Mouse (Mus musculus) embryo, embryonic 9.5 days (tissue): ENCODE measurements at regions not wholly inside any gene's neighbourhood (a gene's known extent, or its start where the extent isn't known, plus 50 kb on each side); places are given as distances from the start of the nearest gene placed in this dataset.

ENCODE experiments used
- DNase-seq: peaks from one replicate; pipeline ENCODE4 v3.0.0-alpha.2; 2017; ENCODE audit errors: extremely low spot score

DNA sequence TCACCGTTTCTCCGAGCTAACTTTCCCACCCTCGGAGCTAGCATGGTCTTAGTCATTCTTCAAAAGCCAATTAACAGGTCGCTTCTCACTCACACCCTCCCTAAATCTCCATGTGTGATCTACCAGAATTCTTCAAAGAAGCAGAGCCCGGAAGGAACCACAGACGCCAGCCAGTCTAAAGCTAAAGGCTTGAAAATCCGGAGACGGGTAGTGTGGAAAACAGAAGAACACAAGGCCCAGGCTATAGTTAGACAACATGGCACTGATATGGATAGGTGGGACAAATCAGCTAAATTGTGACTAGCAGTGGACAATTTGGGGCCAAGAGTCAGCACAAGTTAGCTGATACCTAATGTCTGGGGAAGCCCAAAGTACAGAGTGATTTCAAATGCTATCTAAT, 387.0 kb upstream of the Trpc7 start:
- DNase-seq, result no peak

GRCm38 (mm10) chr13:57281941-57282710, 386.3 kb upstream of the Trpc7 start:
- DNase-seq, result no peak

DNA sequence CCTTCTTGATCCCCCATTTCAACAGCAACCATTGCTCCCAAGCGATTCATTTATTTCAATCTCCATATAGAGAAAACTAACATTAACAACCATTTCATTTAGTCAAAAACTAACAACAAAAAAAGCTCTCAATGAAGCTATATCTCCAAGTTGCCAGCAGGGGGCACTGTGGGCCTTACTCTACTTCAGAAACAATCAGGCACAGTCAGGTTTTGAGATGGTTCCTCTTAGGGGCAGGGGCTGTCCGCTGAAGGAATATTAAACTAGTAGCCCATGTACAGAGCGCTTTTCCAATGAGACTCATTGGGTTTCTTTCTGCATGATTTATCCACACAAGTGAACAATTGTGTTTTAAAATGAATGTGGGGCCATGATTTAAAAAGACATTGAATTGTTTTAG, 385.7 kb upstream of the Trpc7 start:
- peak; percentile 52 for DNase-seq

DNA sequence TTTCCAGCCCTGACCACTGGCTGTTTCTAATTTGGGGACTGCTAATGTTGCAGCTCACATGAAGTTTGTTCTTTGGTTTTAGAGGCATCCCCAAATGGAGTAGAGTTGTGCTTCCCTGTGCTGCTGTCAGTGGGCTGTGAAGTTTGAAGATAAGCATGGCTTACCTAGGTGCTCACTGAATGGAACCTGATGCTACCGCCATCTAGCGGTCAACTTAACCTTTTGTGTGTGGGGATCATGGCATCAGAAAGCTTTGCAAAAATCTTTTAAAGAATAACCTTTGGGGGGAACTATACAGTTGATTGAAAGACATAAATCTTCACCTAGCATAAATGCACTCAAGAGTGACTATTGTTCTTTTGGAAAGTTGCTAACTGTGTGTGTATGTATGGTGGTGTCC, 382.8 kb upstream of the Trpc7 start:
- DNase-seq, result no peak

DNA sequence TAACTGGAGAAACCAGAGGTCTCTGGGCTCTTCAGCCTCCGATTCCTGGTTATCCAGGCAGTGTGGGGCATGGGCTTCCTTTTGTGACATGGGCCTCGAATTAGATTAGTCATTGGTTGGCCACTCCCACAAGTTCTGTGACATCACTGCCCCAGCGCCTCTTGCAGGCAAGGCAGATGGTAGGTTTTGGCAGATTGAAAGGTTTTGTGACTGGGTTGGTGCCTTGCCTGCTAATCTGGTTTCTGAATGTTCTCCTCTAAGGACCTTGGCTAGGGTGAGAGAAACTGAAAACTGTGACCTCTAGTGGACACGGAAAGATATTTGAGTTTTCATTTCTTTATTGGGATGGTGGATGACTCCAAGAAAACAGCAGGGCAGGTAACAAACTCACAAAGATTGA, 381.3 kb upstream of the Trpc7 start:
- no peak for DNase-seq

GRCm38 (mm10) chr13:57275871-57276270, 380.1 kb upstream of the Trpc7 start:
- no peak for DNase-seq

- no peak for DNase-seq
Observed at GRCm38 (mm10) chr13:57273593-57273992, 377.8 kb upstream of the Trpc7 start.

GRCm38 (mm10) chr13:57269614-57270013, 373.8 kb upstream of the Trpc7 start:
- peak; percentile 77 for DNase-seq

DNA sequence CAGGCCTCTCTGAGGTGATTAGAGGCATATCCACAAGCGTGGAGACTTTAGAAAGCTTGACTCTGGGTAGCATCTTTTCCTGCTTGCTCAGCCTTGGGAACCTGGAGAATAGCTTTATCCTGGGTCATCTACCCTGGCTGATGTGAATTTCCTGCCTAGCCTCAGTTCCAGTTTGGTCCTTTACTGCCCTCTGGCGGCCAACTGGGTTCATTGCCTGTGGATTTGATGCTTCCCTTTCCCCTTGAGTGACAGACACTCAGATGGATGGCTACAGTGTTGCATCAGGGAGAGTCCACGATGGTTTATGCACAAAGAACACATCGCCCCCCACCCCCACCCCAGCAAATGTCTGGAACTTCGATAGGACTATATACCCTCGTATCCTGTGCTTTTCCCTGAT, 364.1 kb upstream of the Trpc7 start:
- DNase-seq, result peak; percentile 78

DNA sequence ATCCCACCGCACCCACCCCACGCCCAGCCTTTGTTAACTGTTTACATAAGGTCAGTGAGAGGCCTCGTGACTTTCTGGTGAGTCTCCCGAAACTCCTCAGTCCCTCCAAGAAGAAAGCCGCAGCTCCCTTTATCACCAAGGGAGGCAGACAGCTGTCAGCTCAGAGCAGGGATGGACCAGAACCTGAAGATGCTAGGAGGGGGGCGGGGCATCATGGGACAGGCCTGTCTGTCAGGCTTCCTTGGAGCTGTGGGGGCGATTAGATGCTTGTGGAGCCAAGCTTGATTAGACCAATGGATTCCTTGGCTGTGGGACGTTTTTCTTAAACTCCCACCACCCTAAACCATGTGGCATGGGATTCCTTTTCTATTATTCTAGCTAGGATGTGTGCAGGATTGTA, 363.7 kb upstream of the Trpc7 start:
- no peak for DNase-seq

DNA sequence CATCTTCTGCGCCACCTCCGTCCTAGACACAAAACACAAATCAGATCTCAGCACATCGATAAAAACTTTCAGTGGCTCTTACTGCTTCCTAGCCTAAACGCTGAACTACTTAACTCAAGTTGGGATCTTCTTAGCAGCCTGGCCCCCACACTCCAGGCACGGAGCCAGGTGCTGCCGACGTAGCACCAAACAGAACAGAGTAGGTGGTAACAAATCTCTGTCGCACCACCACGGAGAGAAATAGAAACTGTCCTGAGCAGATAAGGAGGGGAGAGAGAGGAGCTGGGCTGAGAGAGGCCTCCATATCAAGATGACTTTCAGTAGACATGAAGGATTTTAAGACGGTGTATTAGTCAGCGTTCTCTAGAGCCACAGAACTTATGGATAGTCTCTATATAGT, 360.1 kb upstream of the Trpc7 start:
- no peak for DNase-seq

- no peak for DNase-seq
Observed at GRCm38 (mm10) chr13:57249851-57250250, 354.1 kb upstream of the Trpc7 start.

- DNase-seq, result no peak
Observed at GRCm38 (mm10) chr13:57249401-57249800, 353.6 kb upstream of the Trpc7 start.

GRCm38 (mm10) chr13:57246238-57246963, 350.6 kb upstream of the Trpc7 start:
- DNase-seq, result no peak

- no peak for DNase-seq
Observed at GRCm38 (mm10) chr13:57236917-57237316, 341.1 kb upstream of the Trpc7 start.

DNA sequence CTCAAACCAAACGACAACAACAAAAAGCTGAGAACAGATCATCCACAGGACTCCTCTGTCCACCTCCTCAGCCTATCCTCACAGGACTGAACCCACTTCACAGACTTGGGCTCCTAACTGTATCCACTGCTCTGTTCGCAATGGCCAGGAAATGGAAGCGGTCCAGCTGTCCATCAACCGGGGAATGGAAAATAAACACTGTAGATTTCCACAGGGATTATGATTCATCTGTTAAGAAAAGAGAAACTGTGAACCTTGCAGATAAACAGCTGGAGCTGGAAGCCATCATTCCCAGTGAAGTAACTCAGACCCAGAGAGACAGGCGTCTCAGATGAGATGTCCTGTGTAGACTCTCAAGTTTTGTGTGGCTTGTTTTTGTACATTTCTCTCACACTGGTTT, 340.4 kb upstream of the Trpc7 start:
- no peak for DNase-seq

DNA sequence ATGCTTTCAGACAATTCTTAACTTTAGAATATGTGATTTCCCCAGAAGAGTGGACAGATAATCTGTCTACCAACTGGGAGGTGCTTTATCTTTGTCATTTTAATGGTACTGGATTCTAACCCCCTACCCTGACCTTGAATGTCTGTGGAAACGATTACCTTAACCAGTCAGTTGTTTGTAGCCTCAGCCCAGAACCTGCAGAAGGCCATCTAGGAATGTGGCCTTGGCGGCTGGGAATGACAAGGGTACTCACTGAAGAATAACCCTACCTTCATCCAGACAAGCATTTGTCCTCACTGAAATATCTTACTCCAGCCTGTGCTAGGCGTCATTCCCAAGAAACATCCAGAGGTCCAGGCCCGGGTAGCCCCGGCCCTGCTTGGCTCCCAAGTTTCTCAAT, 337.1 kb upstream of the Trpc7 start:
- DNase-seq, result no peak

- no peak for DNase-seq
Observed at GRCm38 (mm10) chr13:57231666-57232065, 335.9 kb upstream of the Trpc7 start.

- no peak for DNase-seq
Observed at GRCm38 (mm10) chr13:57230253-57230652, 334.5 kb upstream of the Trpc7 start.

DNA sequence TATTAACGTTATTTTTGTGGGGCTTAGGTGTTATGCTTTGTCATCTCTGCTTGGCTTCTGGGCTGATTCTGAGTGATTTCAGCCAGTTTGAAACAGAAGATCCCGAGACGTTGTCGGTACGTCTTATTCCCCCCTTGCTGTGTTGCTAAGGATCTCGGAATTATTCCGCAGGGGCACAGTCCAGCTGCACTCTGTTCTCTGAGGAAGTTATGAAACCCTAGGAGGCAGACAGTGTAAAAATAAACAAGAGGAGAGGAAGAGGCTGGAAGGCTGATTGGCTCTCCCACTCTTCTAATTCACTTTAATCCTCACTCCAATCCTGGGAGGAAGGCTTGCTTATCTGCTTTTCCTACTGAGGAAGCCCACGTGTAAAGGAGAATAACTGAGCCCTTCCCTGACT, 325.3 kb upstream of the Trpc7 start:
- no peak for DNase-seq

GRCm38 (mm10) chr13:57216161-57216560, 320.4 kb upstream of the Trpc7 start:
- DNase-seq, result no peak

- DNase-seq, result no peak
Observed at GRCm38 (mm10) chr13:57212251-57212650, 316.5 kb upstream of the Trpc7 start.

GRCm38 (mm10) chr13:57191195-57191594, 295.4 kb upstream of the Trpc7 start:
- no peak for DNase-seq
